Comparison of ENCODE assay signal across 24 mouse cellular contexts in genomic region chr5:112730604-112731003, GRCm38 (mm10).
DNase-seq lines count a peak whose midpoint lies in the region; ATAC-seq and TF ChIP-seq lines count a peak whose summit lies in the region.
"Had no signal": no experiment of that assay in that cellular context is flagged by ENCODE, and none has a peak within 500 bp of the region (broad histone marks: within the 10 kb centered on the region; RNA-seq: fewer than 3 reads in every experiment).

No protein-coding gene starts in this region.

- no peak overlapping the region for H3K27ac ChIP-seq in hindbrain, embryonic 16.5 days (ENCODE audit: low read depth, low read length)
- H3K27ac ChIP-seq in hindbrain, embryonic 12.5 days: no peak overlapping the region
- no peak overlapping the region for H3K27ac ChIP-seq in stomach, postnatal 0 days (replicated peaks)
- H3K27ac ChIP-seq: embryonic facial prominence, embryonic 13.5 days; heart, embryonic 15.5 days; left cerebral cortex, adult 2 months; neural tube, embryonic 13.5 days had no signal

- no peak overlapping the region for H3K9ac ChIP-seq in hindbrain, embryonic 16.5 days (ENCODE audit: low read depth, low read length)
- H3K9ac ChIP-seq in hindbrain, embryonic 12.5 days: no peak overlapping the region
- H3K9ac ChIP-seq in stomach, postnatal 0 days (ENCODE audit: low read length): no peak overlapping the region
- H3K9ac ChIP-seq: embryonic facial prominence, embryonic 13.5 days; heart, embryonic 15.5 days; neural tube, embryonic 13.5 days had no signal

- H3K4me2 ChIP-seq in hindbrain, embryonic 16.5 days (ENCODE audit: low read length): no peak overlapping the region
- H3K4me2 ChIP-seq in hindbrain, embryonic 12.5 days (replicated peaks): no peak overlapping the region
- H3K4me2 ChIP-seq in stomach, postnatal 0 days (replicated peaks; ENCODE audit: low read depth): no peak overlapping the region
- H3K4me2 ChIP-seq: embryonic facial prominence, embryonic 13.5 days; heart, embryonic 15.5 days; liver, embryonic 11.5 days; neural tube, embryonic 13.5 days had no signal

- H3K36me3 ChIP-seq in hindbrain, embryonic 16.5 days (ENCODE audit: control insufficient read depth, insufficient read depth, low read length): no peaks in the 10 kb centered on the region
- no peaks in the 10 kb centered on the region for H3K36me3 ChIP-seq in hindbrain, embryonic 12.5 days
- no peaks in the 10 kb centered on the region for H3K36me3 ChIP-seq in stomach, postnatal 0 days (ENCODE audit: control insufficient read depth, insufficient read depth, low read length)
- H3K36me3 ChIP-seq: embryonic facial prominence, embryonic 13.5 days; neural tube, embryonic 13.5 days had no signal

- no peak for ATAC-seq in cerebellum, adult (ENCODE audit: insufficient number of reproducible peaks, low FRiP score, low TSS enrichment)
- ATAC-seq in hindbrain, embryonic 16.5 days: peak; percentile 54
- no peak for ATAC-seq in hindbrain, embryonic 12.5 days (ENCODE audit: low FRiP score)
- no peak for ATAC-seq in stomach, postnatal 0 days (ENCODE audit: low FRiP score, low TSS enrichment)
- ATAC-seq: Patski had no signal

- TF ChIP-seq EP300 in stomach, postnatal 0 days (optimal IDR thresholded peaks at IDR 0.05): no peak

- WGBS in hindbrain, embryonic 16.5 days: 46% methylated on average over 10 of the region's 10 CpGs
- WGBS in hindbrain, embryonic 12.5 days: 59% methylated on average over 10 of the region's 10 CpGs
- WGBS in stomach, postnatal 0 days: 40% methylated on average over 10 of the region's 10 CpGs

- H3K27me3 ChIP-seq in hindbrain, embryonic 16.5 days (replicated peaks; ENCODE audit: control insufficient read depth, insufficient read depth, low read length): no peaks in the 10 kb centered on the region
- H3K27me3 ChIP-seq in hindbrain, embryonic 12.5 days: no peaks in the 10 kb centered on the region
- H3K27me3 ChIP-seq in stomach, postnatal 0 days (ENCODE audit: control insufficient read depth, insufficient read depth, low read length): no peaks in the 10 kb centered on the region
- H3K27me3 ChIP-seq: embryonic facial prominence, embryonic 13.5 days; heart, embryonic 15.5 days; neural tube, embryonic 13.5 days; Patski had no signal

- H3K4me1 ChIP-seq in hindbrain, embryonic 16.5 days (ENCODE audit: control insufficient read depth, insufficient read depth, low read depth, low read length): peaks cover 5% of the 10 kb centered on the region
- peaks cover 5% of the 10 kb centered on the region; the same call in 1 of the 2 replicates for H3K4me1 ChIP-seq in hindbrain, embryonic 12.5 days
- H3K4me1 ChIP-seq in stomach, postnatal 0 days (replicated peaks; ENCODE audit: control insufficient read depth, insufficient read depth): no peaks in the 10 kb centered on the region
- H3K4me1 ChIP-seq: embryonic facial prominence, embryonic 13.5 days; heart, embryonic 15.5 days had no signal

- peak; percentile 41 for DNase-seq in cerebellum, adult 11 months
- DNase-seq in brain, adult 2 months (ENCODE audit: low read depth, low spot score): peak; percentile 72
- DNase-seq in cerebellum, adult 9-11 months: peak; percentile 71
- DNase-seq in lung, postnatal 36 days: no peak
- no peak for DNase-seq in stomach, postnatal 0 days (ENCODE audit: low spot score)
- DNase-seq: adrenal gland, adult 8-10 months; gastrocnemius, postnatal 25 days; heart, postnatal 4 days; kidney, adult 8-10 months; kidney, postnatal 14 days; layer of hippocampus, adult 9-11 months; lung, adult 2 months; lung, postnatal 4 days; spleen, adult 18-20 months; thymus, postnatal 36 days had no signal

- no peaks in the 10 kb centered on the region for H3K9me3 ChIP-seq in hindbrain, embryonic 16.5 days (ENCODE audit: control insufficient read depth, low read length)
- no peaks in the 10 kb centered on the region; the same call in 1 of the 2 replicates for H3K9me3 ChIP-seq in hindbrain, embryonic 12.5 days (replicated peaks)
- no peaks in the 10 kb centered on the region for H3K9me3 ChIP-seq in stomach, postnatal 0 days (ENCODE audit: control insufficient read depth, low read length)
- H3K9me3 ChIP-seq: embryonic facial prominence, embryonic 13.5 days; heart, embryonic 15.5 days; neural tube, embryonic 13.5 days had no signal

- H3K4me3 ChIP-seq in hindbrain, embryonic 16.5 days (ENCODE audit: low read length): no peak overlapping the region
- H3K4me3 ChIP-seq in hindbrain, embryonic 12.5 days: no peak overlapping the region
- no peak overlapping the region for H3K4me3 ChIP-seq in stomach, postnatal 0 days (ENCODE audit: low read depth, low read length)
- H3K4me3 ChIP-seq: embryonic facial prominence, embryonic 13.5 days; heart, embryonic 15.5 days; left cerebral cortex, adult 2 months; neural tube, embryonic 13.5 days had no signal

- TF ChIP-seq CTCF in stomach, postnatal 0 days (IDR thresholded peaks at IDR 0.05; ENCODE audit: low read depth): no peak

Comparison
In these comparisons a context has a peak if more than half of its experiments do, and no peak if none do; other contexts are left out.
1. DNase-seq: peak in cerebellum, adult 11 months (single experiment), brain, adult 2 months (single experiment) and cerebellum, adult 9-11 months (single experiment); none in lung, postnatal 36 days (single experiment) and stomach, postnatal 0 days (single experiment).